Mouse (Mus musculus) left cerebral cortex, postnatal 36 days (tissue): ENCODE measurements around the gene Oaf. TPM values are rescaled to one million over a fixed set of nuclear protein-coding genes. Genes with fewer than 3 reads are reported as not detected.

ENCODE experiments used
- total RNA-seq, 2 experiments: library from RNA; stranded (reverse); gene quantifications; 2 replicates each; pipeline ENCODE4 v1.2.3; 2021

The Oaf gene
- total RNA-seq, 2 experiments from 2014 or later, result 15.0 to 17.4 TPM

Other genes with a start within 250 kb of the Oaf start
- gene Arhgef12, start 132.7 kb downstream of the Oaf start, total RNA-seq, result 100 to 1,000 TPM; 153 to 169 TPM
- 10 to 100 TPM; 18.1 to 18.6 TPM for gene Tmem136, start 123.3 kb downstream of the Oaf start, total RNA-seq
- gene Pou2f3, start 29.5 kb downstream of the Oaf start, total RNA-seq, result under 1 TPM in 1 of 2 experiments, not detected in 1; 0.29 TPM
- under 1 TPM; 0.30 to 0.75 TPM for gene Trim29, start 70.9 kb upstream of the Oaf start, total RNA-seq